Mouse (Mus musculus): ENCODE measurements around the gene Tnrc6b.

- TF ChIP-seq POLR2A (IDR thresholded peaks at IDR 0.05; ENCODE audit: control insufficient read depth in 1 of 2, insufficient read depth in 1 of 2, low read depth in 1 of 2, low read length in 2 of 2, poor library complexity in 1 of 2) (no peak), TCF12 (IDR thresholded peaks at IDR 0.05; ENCODE audit: low read depth, low read length) (no peak), CTCF (IDR thresholded peaks at IDR 0.05 in 2 of 3, conservative IDR thresholded peaks at IDR 0.05 in 1 of 3; ENCODE audit: control insufficient read depth in 1 of 3, insufficient read depth in 1 of 3, low read depth in 2 of 3, low read length in 3 of 3, poor library complexity in 1 of 3, severe bottlenecking in 1 of 3) (no peak), NRF1 (IDR thresholded peaks at IDR 0.05; ENCODE audit: insufficient read depth, low read depth, low read length, poor library complexity, severe bottlenecking) (no peak)
These were observed 13.5 kb upstream of the Tnrc6b start for GRCm38 (mm10) chr15:80697564-80697963.

All from MEL (cell line).